Mouse (Mus musculus) cerebellum, adult 2 months (tissue): ENCODE measurements at regions not wholly inside any gene's neighbourhood (a gene's known extent, or its start where the extent isn't known, plus 50 kb on each side); places are given as distances from the start of the nearest gene placed in this dataset.

Source experiments
- CTCF ChIP-seq: fragments of 200-500 bp; IDR thresholded peaks from 2 replicates; pipeline ENCODE4 v1.5.1; 2011; ENCODE audit warnings: low read depth, mild to moderate bottlenecking, control low read depth, low read length, moderate library complexity, borderline replicate concordance; ENCODE audit not compliant: insufficient read depth
- POLR2A ChIP-seq: fragments of 200-500 bp; IDR thresholded peaks from 2 replicates; pipeline ENCODE4 v1.6.1; 2011; ENCODE audit warnings: low read length, control low read depth, borderline replicate concordance; ENCODE audit not compliant: insufficient read depth

DNA sequence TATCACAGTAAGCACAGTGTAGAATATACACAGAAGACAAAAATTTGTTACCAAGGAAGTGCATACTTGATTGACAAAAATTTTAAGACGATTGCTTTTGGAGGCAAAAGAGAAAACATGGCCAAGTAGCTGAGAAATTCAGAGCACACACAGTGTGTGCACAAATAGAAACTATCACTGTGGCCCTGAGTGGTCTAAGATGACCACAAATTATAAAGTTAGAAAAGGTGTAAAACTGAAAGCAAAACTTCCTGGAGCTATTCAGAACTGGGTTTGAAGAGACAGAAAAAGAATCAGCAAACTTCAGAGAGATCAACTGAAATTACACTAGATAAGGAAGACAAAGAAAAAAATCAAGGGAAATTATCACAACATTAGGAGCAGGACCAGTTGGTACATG is 487.6 kb downstream of the Car8 start:
- TF ChIP-seq CTCF = no peak
- no peak for TF ChIP-seq POLR2A
